Mouse (Mus musculus): Measurements from ENCODE around the gene Gm28047. TPM values are rescaled to one million over a fixed set of nuclear protein-coding genes. Genes with fewer than 3 reads are reported as not detected.

Gene Gm28047
- polyA plus RNA-seq, 1 experiment from 2014 or later: not detected

GRCm38 (mm10) chr15:102512471-102512870 is 112.4 kb downstream of the Gm28047 start:
- Histone ChIP-seq H3K4me1 (peaks cover 48% of the 10 kb centered on the region), H3K27me3 (no peaks in the 10 kb centered on the region), H3K9me3 (no peaks in the 10 kb centered on the region), H3K9ac (0 out of 2 replicates have a peak overlapping the region, but pooled peaks have one; percentile 80), H3K4me2 (no peak overlapping the region), H3K4me3 (no peak overlapping the region), H3K36me3 (peaks cover 5% of the 10 kb centered on the region), H3K27ac (no peak overlapping the region; the same call in 1 of the 2 replicates)
- no peak for ATAC-seq (ENCODE audit: insufficient number of reproducible peaks, insufficient read depth, low FRiP score, low TSS enrichment, low read depth)

DNA sequence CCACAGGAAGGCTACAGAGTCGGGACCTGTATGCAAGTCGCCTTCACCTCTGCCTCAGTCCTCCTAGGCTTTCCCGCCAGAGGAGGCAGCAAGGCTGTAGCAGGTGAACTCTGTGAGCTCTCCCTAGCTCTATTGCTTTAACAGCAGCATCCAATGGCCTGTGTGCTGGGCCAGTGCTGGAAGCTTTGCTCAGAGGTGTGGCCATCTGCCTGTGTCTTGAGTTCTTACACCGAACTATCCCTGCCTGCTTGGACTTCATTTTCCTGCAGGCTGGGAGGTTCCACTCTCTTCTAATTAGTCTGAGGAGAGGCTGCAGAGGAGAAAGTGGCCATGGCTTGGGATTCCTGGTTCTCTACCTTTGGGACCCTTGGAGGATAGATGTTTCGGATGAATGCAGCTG is 112.9 kb downstream of the Gm28047 start:
- Histone ChIP-seq H3K4me1 (peaks cover 48% of the 10 kb centered on the region), H3K9me3 (no peaks in the 10 kb centered on the region), H3K36me3 (peaks cover 7% of the 10 kb centered on the region), H3K27ac (peak overlapping the region; percentile 82), H3K27me3 (no peaks in the 10 kb centered on the region), H3K4me3 (no peak overlapping the region), H3K9ac (peak overlapping the region; percentile 80), H3K4me2 (peak overlapping the region; percentile 73)
- 21% methylated on average over 5 of the region's 5 CpGs for WGBS
- ATAC-seq (ENCODE audit: insufficient number of reproducible peaks, insufficient read depth, low FRiP score, low TSS enrichment, low read depth): no peak

- peaks cover 48% of the 10 kb centered on the region for H3K4me1 ChIP-seq
- H3K4me3 ChIP-seq: peak overlapping the region; percentile 61
- WGBS: 8% methylated on average over 6 of the region's 6 CpGs
- peak overlapping the region; percentile 82 for H3K27ac ChIP-seq
- peaks cover 7% of the 10 kb centered on the region for H3K36me3 ChIP-seq
- H3K9me3 ChIP-seq: no peaks in the 10 kb centered on the region
- H3K27me3 ChIP-seq: no peaks in the 10 kb centered on the region
- ATAC-seq (ENCODE audit: insufficient number of reproducible peaks, insufficient read depth, low FRiP score, low TSS enrichment, low read depth): no peak
- H3K9ac ChIP-seq: peak overlapping the region; percentile 80
- H3K4me2 ChIP-seq: peak overlapping the region; percentile 73
Measured at GRCm38 (mm10) chr15:102511285-102511833, 113.5 kb downstream of the Gm28047 start.

- no peaks in the 10 kb centered on the region for H3K27me3 ChIP-seq
- WGBS: 1% methylated on average over 34 of the region's 34 CpGs
- H3K4me1 ChIP-seq: peaks cover 42% of the 10 kb centered on the region
Measured at GRCm38 (mm10) chr15:102510590-102511284, 114.1 kb downstream of the Gm28047 start.

GRCm38 (mm10) chr15:102510110-102510509 is 114.8 kb downstream of the Gm28047 start:
- peak; percentile 27; the same call in 1 of the 2 replicates for ATAC-seq (ENCODE audit: insufficient number of reproducible peaks, insufficient read depth, low FRiP score, low TSS enrichment, low read depth)
- Histone ChIP-seq H3K9me3 (no peaks in the 10 kb centered on the region), H3K27me3 (no peaks in the 10 kb centered on the region), H3K36me3 (peaks cover 18% of the 10 kb centered on the region), H3K4me2 (peak overlapping the region; percentile 73), H3K27ac (peak overlapping the region; percentile 82), H3K4me1 (peaks cover 36% of the 10 kb centered on the region), H3K9ac (peak overlapping the region; percentile 80), H3K4me3 (peak overlapping the region; percentile 61)
- 4% methylated on average over 9 of the region's 9 CpGs for WGBS

More at GRCm38 (mm10) chr15:102510590-102511284, 114.1 kb downstream of the Gm28047 start:
- peak; percentile 96 for ATAC-seq (ENCODE audit: insufficient number of reproducible peaks, insufficient read depth, low FRiP score, low TSS enrichment, low read depth)
- Histone ChIP-seq H3K36me3 (peaks cover 12% of the 10 kb centered on the region), H3K4me2 (peak overlapping the region; percentile 73), H3K4me3 (peak overlapping the region; percentile 61), H3K27ac (peak overlapping the region; percentile 82), H3K9me3 (no peaks in the 10 kb centered on the region), H3K9ac (peak overlapping the region; percentile 80)

DNA sequence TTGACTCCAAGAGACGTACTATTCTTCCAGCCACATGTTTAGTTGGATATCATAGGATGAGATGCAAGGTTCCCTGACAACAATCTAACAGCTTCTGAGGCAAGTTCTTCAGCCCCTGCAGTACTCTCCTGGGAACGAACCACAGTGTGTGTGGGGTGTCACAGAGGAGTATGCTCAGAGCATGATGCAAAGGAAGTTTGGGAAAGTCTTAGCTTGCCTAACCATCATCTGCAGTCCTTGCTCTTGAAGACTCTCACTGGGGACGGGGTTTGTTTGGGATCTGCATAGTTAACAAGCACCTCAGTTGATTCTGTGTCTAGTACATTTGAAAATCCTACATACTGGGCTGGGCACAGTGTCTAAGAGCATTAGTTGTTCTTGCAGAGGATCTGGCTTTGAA is 116.5 kb downstream of the Gm28047 start:
- Histone ChIP-seq H3K9me3 (no peaks in the 10 kb centered on the region), H3K27ac (no peak overlapping the region), H3K9ac (no peak overlapping the region), H3K4me2 (no peak overlapping the region), H3K36me3 (peaks cover 35% of the 10 kb centered on the region), H3K27me3 (no peaks in the 10 kb centered on the region), H3K4me1 (peaks cover 32% of the 10 kb centered on the region), H3K4me3 (no peak overlapping the region)
- no peak for ATAC-seq (ENCODE audit: insufficient number of reproducible peaks, insufficient read depth, low FRiP score, low TSS enrichment, low read depth)
- WGBS: 84% methylated on average over 3 of the region's 3 CpGs

DNA sequence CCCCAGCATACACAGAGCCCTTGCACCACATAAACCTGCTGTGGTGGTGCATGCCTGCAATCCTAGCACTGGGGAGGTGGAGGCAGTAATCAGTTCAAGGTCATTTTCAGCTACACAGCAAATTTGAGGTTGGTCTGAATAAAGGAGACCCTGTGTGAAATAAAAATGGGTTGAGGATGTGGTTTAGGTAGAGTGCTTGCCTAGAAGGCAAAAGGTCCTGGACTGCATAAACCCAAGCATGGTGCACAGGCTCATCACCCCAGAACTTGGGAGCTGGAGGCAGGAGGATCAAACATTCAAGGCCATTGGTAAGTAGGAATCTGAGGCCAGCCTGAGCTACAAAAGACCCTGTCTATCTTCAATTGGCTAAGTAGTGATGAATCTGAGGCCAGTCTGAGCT is 117.3 kb downstream of the Gm28047 start:
- ATAC-seq (ENCODE audit: insufficient number of reproducible peaks, insufficient read depth, low FRiP score, low TSS enrichment, low read depth): no peak
- Histone ChIP-seq H3K27me3 (no peaks in the 10 kb centered on the region), H3K36me3 (peaks cover 42% of the 10 kb centered on the region), H3K4me1 (peaks cover 28% of the 10 kb centered on the region), H3K4me3 (no peak overlapping the region), H3K9me3 (no peaks in the 10 kb centered on the region), H3K9ac (no peak overlapping the region), H3K4me2 (no peak overlapping the region), H3K27ac (no peak overlapping the region)

DNA sequence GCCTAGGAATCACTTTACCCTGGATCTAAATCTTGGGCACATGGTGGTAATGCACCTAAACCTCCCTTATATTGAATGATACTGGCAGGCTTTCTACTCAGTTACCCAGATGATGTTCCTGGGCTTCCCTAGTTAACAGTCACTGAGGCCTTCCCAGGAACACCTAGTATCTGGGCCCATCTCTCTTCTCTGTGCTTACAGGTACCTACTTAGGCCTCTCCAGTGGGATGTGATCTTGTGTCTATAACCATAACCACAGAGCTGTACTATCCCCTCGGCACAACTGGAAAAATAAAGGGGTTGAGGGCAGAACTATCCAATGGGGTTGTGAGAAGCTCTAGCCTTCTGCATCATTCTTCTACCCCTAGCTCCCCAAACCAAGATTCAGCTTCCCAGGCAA is 118.0 kb downstream of the Gm28047 start:
- peaks cover 21% of the 10 kb centered on the region for H3K4me1 ChIP-seq
- H3K36me3 ChIP-seq: peaks cover 49% of the 10 kb centered on the region
- 88% methylated on average over 1 of the region's 1 CpGs for WGBS
- no peak overlapping the region for H3K4me2 ChIP-seq
- H3K9me3 ChIP-seq: no peaks in the 10 kb centered on the region
- H3K27me3 ChIP-seq: no peaks in the 10 kb centered on the region
- no peak overlapping the region for H3K9ac ChIP-seq
- H3K27ac ChIP-seq: no peak overlapping the region
- ATAC-seq (ENCODE audit: insufficient number of reproducible peaks, insufficient read depth, low FRiP score, low TSS enrichment, low read depth): no peak
- no peak overlapping the region for H3K4me3 ChIP-seq

- Histone ChIP-seq H3K4me3 (no peak overlapping the region), H3K27ac (no peak overlapping the region), H3K9me3 (no peaks in the 10 kb centered on the region), H3K9ac (no peak overlapping the region), H3K36me3 (peaks cover 54% of the 10 kb centered on the region), H3K27me3 (no peaks in the 10 kb centered on the region), H3K4me1 (peaks cover 16% of the 10 kb centered on the region), H3K4me2 (no peak overlapping the region)
- 47% methylated on average over 2 of the region's 2 CpGs for WGBS
- ATAC-seq (ENCODE audit: insufficient number of reproducible peaks, insufficient read depth, low FRiP score, low TSS enrichment, low read depth): no peak
Measured at GRCm38 (mm10) chr15:102506464-102506830, 118.4 kb downstream of the Gm28047 start.

GRCm38 (mm10) chr15:102505770-102506463 is 119.0 kb downstream of the Gm28047 start:
- Histone ChIP-seq H3K4me3 (no peak overlapping the region), H3K9me3 (no peaks in the 10 kb centered on the region), H3K27me3 (no peaks in the 10 kb centered on the region), H3K4me1 (peaks cover 11% of the 10 kb centered on the region), H3K27ac (peak overlapping the region; percentile 33; the same call in 1 of the 2 replicates), H3K36me3 (peaks cover 59% of the 10 kb centered on the region), H3K4me2 (no peak overlapping the region), H3K9ac (no peak overlapping the region)
- ATAC-seq (ENCODE audit: insufficient number of reproducible peaks, insufficient read depth, low FRiP score, low TSS enrichment, low read depth): no peak
- 86% methylated on average over 9 of the region's 9 CpGs for WGBS

GRCm38 (mm10) chr15:102505073-102505769 is 119.6 kb downstream of the Gm28047 start:
- Histone ChIP-seq H3K9ac (no peak overlapping the region), H3K36me3 (peaks cover 66% of the 10 kb centered on the region), H3K4me3 (no peak overlapping the region), H3K4me2 (no peak overlapping the region), H3K27me3 (no peaks in the 10 kb centered on the region), H3K27ac (peak overlapping the region; percentile 33; the same call in 1 of the 2 replicates), H3K9me3 (no peaks in the 10 kb centered on the region), H3K4me1 (peaks cover 9% of the 10 kb centered on the region)
- ATAC-seq (ENCODE audit: insufficient number of reproducible peaks, insufficient read depth, low FRiP score, low TSS enrichment, low read depth): no peak
- WGBS: 63% methylated on average over 12 of the region's 12 CpGs
